Mouse (Mus musculus) forebrain, postnatal 0 days (tissue): ENCODE data around the gene Tmem51. TPM values are rescaled to one million over a fixed set of nuclear protein-coding genes. Genes with fewer than 3 reads are reported as not detected.
A peak's percentile ranks its signal among the peaks of the same experiment; 100 is the strongest.

Source experiments
- ATAC-seq: fragments of 200-750 bp; cut with Nextera tagmentation; 2 replicates; pipeline ENCODE4 v1.8.0; 2017; ENCODE audit warnings: mild to moderate bottlenecking, moderate library complexity
- DNase-seq: peaks from one replicate; pipeline ENCODE4 v3.0.0-alpha.2; 2015
- H3K27ac ChIP-seq: fragments of 300-500 bp; sonication (generic); 2 replicates; pipeline ENCODE4 v1.5.1; 2014; ENCODE audit warnings: low read depth, mild to moderate bottlenecking, antibody characterized with exemption, low read length, moderate library complexity, mixed read lengths
- H3K27me3 ChIP-seq: fragments of 300-500 bp; sonication (generic); 2 replicates; pipeline ENCODE4 v1.6.1; 2014; ENCODE audit warnings: mild to moderate bottlenecking, low read length, mixed read lengths; ENCODE audit not compliant: insufficient read depth
- H3K36me3 ChIP-seq: fragments of 300-500 bp; sonication (generic); 2 replicates; pipeline ENCODE4 v1.6.1; 2014; ENCODE audit warnings: mild to moderate bottlenecking, moderate library complexity; ENCODE audit not compliant: insufficient read depth
- H3K4me1 ChIP-seq: fragments of 300-500 bp; sonication (generic); 2 replicates; pipeline ENCODE4 v1.6.1; 2014; ENCODE audit warnings: antibody characterized with exemption; ENCODE audit not compliant: insufficient read depth
- H3K4me2 ChIP-seq: fragments of 300-500 bp; sonication (generic); 2 replicates; pipeline ENCODE4 v1.6.1; 2014; ENCODE audit warnings: low read depth, mild to moderate bottlenecking, moderate library complexity
- H3K4me3 ChIP-seq: fragments of 300-500 bp; sonication (generic); 2 replicates; pipeline ENCODE4 v1.5.1; 2014; ENCODE audit warnings: low read depth, low read length, mixed read lengths
- H3K9ac ChIP-seq: fragments of 300-500 bp; sonication (generic); 2 replicates; pipeline ENCODE4 v1.6.1; 2014; ENCODE audit warnings: mild to moderate bottlenecking
- H3K9me3 ChIP-seq: fragments of 300-500 bp; sonication (generic); 2 replicates; pipeline ENCODE4 v1.6.1; 2016; ENCODE audit warnings: low read length
- CTCF ChIP-seq: sonication (generic); IDR thresholded peaks from 2 replicates; pipeline ENCODE4 v1.5.1; 2016; ENCODE audit warnings: antibody characterized with exemption, control low read depth, low read depth
- WGBS: fragments of 180-500 bp; shearing (Covaris S2); extraction: QIAGEN DNeasy Blood & Tissue Kit; methylation state at CpG from one replicate; pipeline ENCODE4 v1.1.7; 2014; 5-methylcytosine and 5-hydroxymethylcytosine counted together
- polyA plus RNA-seq: library from polyadenylated mRNA; unstranded; fragments of >200 nt; fragmentation: Nextera tagmentation; extraction: Ambion mirVana; gene quantifications from 2 replicates; pipeline ENCODE4 v1.2.1, GENCODE M21; 2015
- total RNA-seq: library from RNA; depleted of rRNA; stranded (reverse); fragments of >200 nt; gene quantifications from 2 replicates; pipeline ENCODE4 v1.2.3, GENCODE M21; 2014

Tmem51 gene
- total and polyA plus RNA-seq, 2 experiments from 2014 or later = 3.5 to 7.4 TPM

DNA sequence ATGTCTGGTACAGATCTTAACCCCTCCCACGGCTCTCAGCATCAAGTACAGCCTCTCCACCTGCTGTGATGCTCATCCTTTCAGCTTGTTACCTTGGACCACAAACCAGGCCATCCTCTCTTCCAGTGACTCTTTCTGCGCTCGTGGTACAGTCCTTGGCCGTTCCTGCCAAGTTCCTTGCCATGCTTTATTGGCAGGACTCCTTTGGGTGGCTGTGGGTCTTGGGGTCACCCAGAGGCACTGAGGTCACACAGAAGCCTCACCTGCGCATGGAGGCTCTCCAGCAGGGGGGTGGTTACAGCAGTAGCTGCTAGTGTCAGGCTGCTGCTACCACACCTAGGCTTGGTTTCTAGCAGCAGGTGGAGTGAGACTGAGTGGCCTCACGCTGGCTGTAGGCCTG is 5.9 kb upstream of the Tmem51 start:
- DNase-seq (no peak), ATAC-seq (no peak)
- H3K27ac ChIP-seq = no peak overlapping the region
- no peaks in the 10 kb centered on the region for H3K36me3 ChIP-seq
- H3K4me3 ChIP-seq = no peak overlapping the region
- no peak overlapping the region for H3K9ac ChIP-seq
- H3K4me2 ChIP-seq = no peak overlapping the region
- TF ChIP-seq CTCF = no peak
- H3K27me3 ChIP-seq = peaks cover 15% of the 10 kb centered on the region
- H3K4me1 ChIP-seq = no peaks in the 10 kb centered on the region
- WGBS = 77% methylated on average over 6 of the region's 6 CpGs
- H3K9me3 ChIP-seq = no peaks in the 10 kb centered on the region

GRCm38 (mm10) chr4:142088836-142089235 is 4.7 kb upstream of the Tmem51 start:
- Histone ChIP-seq H3K4me2 (no peak overlapping the region), H3K4me1 (no peaks in the 10 kb centered on the region), H3K9ac (no peak overlapping the region), H3K27ac (no peak overlapping the region), H3K9me3 (no peaks in the 10 kb centered on the region), H3K36me3 (no peaks in the 10 kb centered on the region), H3K4me3 (no peak overlapping the region), H3K27me3 (peaks cover 19% of the 10 kb centered on the region)
- no peak for TF ChIP-seq CTCF
- DNase-seq = no peak
- 75% methylated on average over 6 of the region's 6 CpGs for WGBS
- no peak for ATAC-seq

DNA sequence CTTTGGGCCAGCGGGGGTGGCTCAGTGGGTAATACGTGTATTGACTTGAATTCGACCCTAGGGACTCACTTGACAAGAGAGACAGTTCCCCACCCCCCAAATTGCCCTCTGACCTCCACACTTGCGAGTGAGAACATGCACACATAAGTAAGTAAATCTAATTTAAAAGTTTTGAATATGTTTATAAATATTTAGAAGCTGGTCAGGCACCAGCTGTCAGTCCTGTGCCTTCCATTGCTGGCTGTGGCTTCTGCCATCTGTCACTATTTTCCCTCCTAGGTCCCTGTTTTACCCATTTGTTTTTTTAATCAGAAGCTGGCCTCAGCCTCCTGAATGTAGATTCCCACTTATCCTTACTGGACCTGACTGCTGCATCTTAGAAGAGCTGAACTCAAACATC is 4.3 kb upstream of the Tmem51 start:
- no peak for TF ChIP-seq CTCF
- Histone ChIP-seq H3K36me3 (no peaks in the 10 kb centered on the region), H3K4me1 (no peaks in the 10 kb centered on the region), H3K27ac (no peak overlapping the region), H3K9me3 (no peaks in the 10 kb centered on the region), H3K4me2 (no peak overlapping the region), H3K4me3 (no peak overlapping the region), H3K27me3 (peaks cover 19% of the 10 kb centered on the region), H3K9ac (no peak overlapping the region)
- WGBS = 52% methylated on average over 4 of the region's 4 CpGs
- DNase-seq (no peak), ATAC-seq (no peak)

DNA sequence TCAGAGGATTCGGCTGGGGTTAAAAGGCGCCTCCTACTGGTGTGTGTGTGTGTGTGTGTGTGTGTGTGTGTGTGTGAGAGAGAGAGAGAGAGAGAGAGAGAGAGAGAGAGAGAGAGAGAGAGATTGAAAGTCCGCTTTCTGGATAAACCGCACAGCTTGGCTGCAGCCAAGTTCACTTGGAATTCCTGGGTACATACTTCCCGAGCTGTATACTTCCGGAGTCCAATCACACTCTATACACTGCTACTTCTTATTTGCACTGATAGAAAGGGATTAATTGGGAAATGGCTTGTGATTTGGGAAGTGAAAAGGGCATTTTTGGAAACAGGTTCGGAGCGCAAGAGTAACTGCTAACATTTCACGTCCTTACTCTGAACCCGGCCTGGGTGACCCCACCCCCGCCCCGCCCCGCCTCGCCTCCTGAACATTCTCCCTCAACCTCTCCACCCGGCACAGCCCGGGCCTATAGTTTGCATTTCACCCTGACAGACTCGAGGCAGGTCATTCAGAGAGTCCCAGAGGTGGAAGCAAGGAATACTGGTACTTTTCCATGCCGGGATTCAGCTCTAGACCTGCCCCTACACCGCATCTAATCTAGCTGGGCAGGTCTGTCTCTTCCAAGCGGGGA is 946 bp upstream of the Tmem51 start:
- Histone ChIP-seq H3K4me1 (no peaks in the 10 kb centered on the region), H3K27me3 (peaks cover 26% of the 10 kb centered on the region), H3K27ac (no peak overlapping the region), H3K4me2 (peak overlapping the region; percentile 94), H3K9me3 (no peaks in the 10 kb centered on the region), H3K9ac (no peak overlapping the region), H3K4me3 (no peak overlapping the region), H3K36me3 (no peaks in the 10 kb centered on the region)
- DNase-seq (no peak), ATAC-seq (no peak)
- TF ChIP-seq CTCF = no peak
- WGBS = 10% methylated on average over 20 of the region's 20 CpGs

- DNase-seq (peak; percentile 56), ATAC-seq (peak; percentile 64)
- no peaks in the 10 kb centered on the region for H3K4me1 ChIP-seq
- peak overlapping the region; percentile 94 for H3K4me2 ChIP-seq
- H3K9ac ChIP-seq = peak overlapping the region; percentile 48
- H3K4me3 ChIP-seq = peak overlapping the region; percentile 44
- peak; percentile 57 for TF ChIP-seq CTCF
- no peaks in the 10 kb centered on the region for H3K9me3 ChIP-seq
- WGBS = under 1% methylated on average over 24 of the region's 29 CpGs
- peaks cover 26% of the 10 kb centered on the region for H3K27me3 ChIP-seq
- H3K27ac ChIP-seq = no peak overlapping the region
- H3K36me3 ChIP-seq = no peaks in the 10 kb centered on the region
Observed at GRCm38 (mm10) chr4:142083762-142084130, 358 bp downstream of the Tmem51 start.

DNA sequence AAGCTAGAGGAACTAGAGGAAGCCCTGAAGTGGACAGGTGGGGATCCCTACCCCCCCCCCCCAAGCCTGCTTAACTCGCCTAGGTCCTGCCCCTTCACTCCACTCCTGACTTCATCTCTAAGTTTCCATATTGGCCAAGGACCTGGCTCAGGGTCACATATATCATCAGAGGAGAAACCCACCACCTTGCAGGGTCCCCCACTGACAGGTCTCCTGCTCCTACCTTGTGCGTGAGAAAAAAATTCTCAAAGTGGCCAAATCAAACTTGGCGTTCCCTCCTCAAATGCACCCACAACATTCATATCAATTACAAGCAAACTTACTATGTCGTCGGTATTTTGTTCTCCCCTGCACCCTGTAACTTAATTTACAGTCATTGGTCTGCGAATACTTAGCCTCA is 911 bp downstream of the Tmem51 start:
- Histone ChIP-seq H3K4me2 (peak overlapping the region; percentile 94), H3K9ac (no peak overlapping the region), H3K36me3 (no peaks in the 10 kb centered on the region), H3K4me3 (peak overlapping the region; percentile 44), H3K27ac (no peak overlapping the region), H3K4me1 (no peaks in the 10 kb centered on the region), H3K27me3 (peaks cover 26% of the 10 kb centered on the region), H3K9me3 (no peaks in the 10 kb centered on the region)
- no peak for TF ChIP-seq CTCF
- no peak for DNase-seq
- no peak for ATAC-seq
- 55% methylated on average over 6 of the region's 6 CpGs for WGBS

- WGBS = 77% methylated on average over 4 of the region's 4 CpGs
- no peak for DNase-seq
- H3K9ac ChIP-seq = no peak overlapping the region
- no peak for TF ChIP-seq CTCF
- ATAC-seq = no peak
- no peak overlapping the region for H3K4me3 ChIP-seq
- H3K27me3 ChIP-seq = peaks cover 26% of the 10 kb centered on the region
- H3K9me3 ChIP-seq = no peaks in the 10 kb centered on the region
- H3K27ac ChIP-seq = no peak overlapping the region
- H3K36me3 ChIP-seq = no peaks in the 10 kb centered on the region
- no peaks in the 10 kb centered on the region for H3K4me1 ChIP-seq
- H3K4me2 ChIP-seq = no peak overlapping the region
Observed at GRCm38 (mm10) chr4:142082703-142083102, 1.4 kb downstream of the Tmem51 start.
